Mouse (Mus musculus) ES-Bruce4 (cell line): ENCODE measurements around the gene Tmem123.

Experiments
- CTCF ChIP-seq: IDR thresholded peaks from one replicate; pipeline ENCODE4 v1.8.1; 2011; ENCODE audit warnings: low read depth, low read length
- EP300 ChIP-seq: IDR thresholded peaks from 2 replicates; pipeline ENCODE4 v1.6.1; 2011; ENCODE audit warnings: low read depth, low read length; ENCODE audit not compliant: insufficient read depth

- TF ChIP-seq CTCF (no peak), EP300 (no peak)
These were observed 49.6 kb upstream of the Tmem123 start for GRCm38 (mm10) chr9:7714062-7714907.
